Mouse (Mus musculus): ENCODE results near the gene Cdhr1. TPM values are rescaled to one million over a fixed set of nuclear protein-coding genes. Genes with fewer than 3 reads are reported as not detected.
A peak's percentile ranks its signal among the peaks of the same experiment; 100 is the strongest.

Cdhr1 gene
- polyA plus RNA-seq, 1 experiment from 2014 or later: 0.64 TPM

DNA sequence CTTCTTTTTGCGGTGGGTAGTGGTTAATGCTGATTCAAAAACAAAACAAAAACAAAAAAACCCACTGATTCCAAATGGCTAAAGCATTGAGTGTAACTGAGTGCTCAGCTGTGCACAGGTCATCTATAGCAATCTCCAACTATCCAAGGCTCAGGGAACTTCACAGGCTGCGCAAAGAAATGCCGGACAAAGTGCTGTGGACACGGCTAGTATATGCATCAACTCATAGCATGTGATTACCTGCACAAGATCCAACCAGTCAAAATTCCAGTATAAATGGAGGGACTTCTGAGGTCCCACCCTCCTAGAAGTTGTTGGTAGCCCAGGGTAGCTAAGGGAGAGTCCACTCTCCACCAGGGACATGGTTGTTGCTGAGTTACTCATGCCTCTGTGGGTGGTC lies 21.1 kb upstream of the Cdhr1 start:
- Histone ChIP-seq H3K9me3 (replicated peaks; ENCODE audit: control insufficient read depth, low read length) (no peaks in the 10 kb centered on the region), H3K4me1 (ENCODE audit: control insufficient read depth, insufficient read depth, low read length) (no peaks in the 10 kb centered on the region), H3K27ac (ENCODE audit: low read length) (no peak overlapping the region), H3K4me2 (ENCODE audit: low read depth, low read length) (no peak overlapping the region), H3K4me3 (ENCODE audit: low read length) (no peak overlapping the region), H3K36me3 (ENCODE audit: control insufficient read depth, insufficient read depth) (peaks cover 18% of the 10 kb centered on the region), H3K9ac (ENCODE audit: low read length) (no peak overlapping the region), H3K27me3 (ENCODE audit: control insufficient read depth, insufficient read depth, low read length) (no peaks in the 10 kb centered on the region)
- no peak for ATAC-seq (replicated peaks; ENCODE audit: extremely low read depth, insufficient read depth, low FRiP score)
- WGBS: 91% methylated on average over 4 of the region's 4 CpGs

DNA sequence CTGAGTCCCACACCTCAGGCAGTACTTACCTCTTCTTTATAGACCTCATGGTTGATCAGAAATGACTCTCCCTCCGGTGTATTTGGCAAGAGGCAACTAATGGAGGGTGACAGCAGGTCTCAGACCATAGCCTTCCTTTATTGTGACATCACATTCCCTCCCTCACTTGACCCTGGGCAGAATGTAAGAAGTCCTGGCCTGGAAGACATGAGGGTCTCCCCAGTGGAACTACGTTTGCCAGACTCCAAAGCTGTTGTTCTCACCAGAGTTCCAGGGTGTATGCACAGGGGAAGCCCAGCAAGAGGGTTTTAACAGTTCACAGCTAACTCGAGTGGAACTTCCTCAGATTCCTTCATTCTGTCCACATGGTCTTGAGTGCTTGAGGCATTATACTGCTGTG lies 15.8 kb upstream of the Cdhr1 start, which contains the start of gene 2610528A11Rik:
Gene 2610528A11Rik, minus strand, starts transcription at position 101 of the 400 bp plus-strand sequence.
- no peak within 1 kb of the TSS for H3K4me3 ChIP-seq (ENCODE audit: low read length)
- no peaks in the 10 kb centered on the region for H3K9me3 ChIP-seq (replicated peaks; ENCODE audit: control insufficient read depth, low read length)
- 73% methylated on average over 3 of the region's 3 CpGs for WGBS
- H3K4me1 ChIP-seq (ENCODE audit: control insufficient read depth, insufficient read depth, low read length): peaks cover 4% of the 10 kb centered on the region; the same call in 1 of the 2 replicates
- ATAC-seq (replicated peaks; ENCODE audit: extremely low read depth, insufficient read depth, low FRiP score): no peak
- 0 out of 2 replicates have a peak, but pooled peaks cover 4% of the 10 kb centered on the region for H3K36me3 ChIP-seq (ENCODE audit: control insufficient read depth, insufficient read depth)
- H3K9ac ChIP-seq (ENCODE audit: low read length): no peak within 1 kb of the TSS
- no peaks in the 10 kb centered on the region for H3K27me3 ChIP-seq (ENCODE audit: control insufficient read depth, insufficient read depth, low read length)
- no peak within 1 kb of the TSS for H3K4me2 ChIP-seq (ENCODE audit: low read depth, low read length)
- H3K27ac ChIP-seq (ENCODE audit: low read length): no peak within 1 kb of the TSS

DNA sequence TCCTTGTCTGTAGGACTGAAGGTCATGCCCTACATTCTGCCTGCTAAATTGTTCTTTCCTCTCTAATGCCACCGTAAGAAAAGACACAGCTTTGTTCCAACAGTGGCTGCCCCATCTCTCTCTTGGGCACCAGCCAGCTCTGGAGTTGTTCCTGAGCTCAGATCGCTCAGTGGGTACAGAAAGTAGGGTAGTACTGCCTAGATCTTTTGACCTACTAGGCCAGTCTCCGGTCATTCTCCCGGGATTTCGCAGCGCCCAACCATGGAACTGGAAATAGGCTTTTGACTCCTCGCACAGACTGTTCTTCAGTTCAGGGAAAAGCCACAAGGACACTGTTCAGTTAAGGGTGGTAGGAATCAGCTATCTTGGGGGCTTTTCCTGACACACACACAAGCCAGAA lies 14.8 kb upstream of the Cdhr1 start:
- Histone ChIP-seq H3K4me3 (ENCODE audit: low read length) (no peak overlapping the region), H3K9me3 (replicated peaks; ENCODE audit: control insufficient read depth, low read length) (no peaks in the 10 kb centered on the region)
- WGBS: 82% methylated on average over 7 of the region's 7 CpGs

DNA sequence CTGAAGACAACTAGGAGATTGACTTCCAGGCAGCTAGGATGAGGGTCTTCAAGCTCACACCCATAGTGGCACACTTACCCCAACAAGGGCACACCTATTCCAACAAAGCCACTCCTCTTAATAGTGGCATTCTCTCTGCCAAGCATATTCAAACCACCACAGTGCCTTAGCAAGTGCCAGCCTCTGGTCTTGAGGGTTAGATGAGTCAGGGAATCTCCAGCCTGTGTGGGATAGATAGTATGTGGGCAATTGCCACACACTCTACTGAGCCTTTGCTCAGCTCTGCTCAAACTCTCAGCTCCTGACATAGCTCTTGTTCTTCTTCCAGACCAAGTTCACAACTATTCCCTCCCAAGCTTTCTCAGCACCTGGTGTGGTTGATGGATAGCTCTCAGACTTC lies 13.2 kb upstream of the Cdhr1 start:
- Histone ChIP-seq H3K4me2 (ENCODE audit: low read depth, low read length) (no peak overlapping the region), H3K9ac (ENCODE audit: low read length) (no peak overlapping the region), H3K9me3 (replicated peaks; ENCODE audit: control insufficient read depth, low read length) (no peaks in the 10 kb centered on the region), H3K27me3 (ENCODE audit: control insufficient read depth, insufficient read depth, low read length) (no peaks in the 10 kb centered on the region), H3K4me3 (ENCODE audit: low read length) (no peak overlapping the region), H3K27ac (ENCODE audit: low read length) (no peak overlapping the region), H3K36me3 (ENCODE audit: control insufficient read depth, insufficient read depth) (no peaks in the 10 kb centered on the region), H3K4me1 (ENCODE audit: control insufficient read depth, insufficient read depth, low read length) (peaks cover 7% of the 10 kb centered on the region)
- ATAC-seq (replicated peaks; ENCODE audit: extremely low read depth, insufficient read depth, low FRiP score): no peak

More for the DNA sequence above, 14.8 kb upstream of the Cdhr1 start:
- no peak overlapping the region for H3K4me2 ChIP-seq (ENCODE audit: low read depth, low read length)
- peaks cover 4% of the 10 kb centered on the region; the same call in 1 of the 2 replicates for H3K4me1 ChIP-seq (ENCODE audit: control insufficient read depth, insufficient read depth, low read length)
- no peak overlapping the region for H3K27ac ChIP-seq (ENCODE audit: low read length)
- no peak for ATAC-seq (replicated peaks; ENCODE audit: extremely low read depth, insufficient read depth, low FRiP score)
- no peaks in the 10 kb centered on the region for H3K27me3 ChIP-seq (ENCODE audit: control insufficient read depth, insufficient read depth, low read length)
- no peak overlapping the region for H3K9ac ChIP-seq (ENCODE audit: low read length)
- H3K36me3 ChIP-seq (ENCODE audit: control insufficient read depth, insufficient read depth): no peaks in the 10 kb centered on the region

DNA sequence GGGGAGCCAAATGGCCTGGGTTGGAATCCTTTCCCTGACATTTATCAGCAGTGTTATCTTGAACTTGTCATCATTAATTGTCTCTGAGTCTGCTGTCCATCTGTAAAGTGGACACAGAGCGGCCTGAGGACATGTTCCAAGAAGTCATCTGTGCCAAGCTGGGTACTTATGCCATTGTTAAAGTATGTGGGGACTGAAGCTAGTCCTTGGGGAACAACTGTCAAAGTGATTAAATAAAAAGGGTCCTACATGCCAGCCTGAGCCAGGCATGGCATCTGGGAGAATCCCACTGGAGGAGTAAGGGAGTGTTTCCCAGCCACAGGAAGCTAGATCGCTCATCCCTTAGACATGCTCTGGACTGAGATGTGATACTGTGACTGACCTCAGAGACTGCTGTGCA lies 12.3 kb upstream of the Cdhr1 start:
- 55% methylated on average over 2 of the region's 2 CpGs for WGBS
- H3K27ac ChIP-seq (ENCODE audit: low read length): no peak overlapping the region
- ATAC-seq (replicated peaks; ENCODE audit: extremely low read depth, insufficient read depth, low FRiP score): no peak
- H3K9me3 ChIP-seq (replicated peaks; ENCODE audit: control insufficient read depth, low read length): no peaks in the 10 kb centered on the region
- H3K27me3 ChIP-seq (ENCODE audit: control insufficient read depth, insufficient read depth, low read length): no peaks in the 10 kb centered on the region
- H3K4me3 ChIP-seq (ENCODE audit: low read length): no peak overlapping the region
- H3K4me2 ChIP-seq (ENCODE audit: low read depth, low read length): no peak overlapping the region
- H3K4me1 ChIP-seq (ENCODE audit: control insufficient read depth, insufficient read depth, low read length): peaks cover 16% of the 10 kb centered on the region
- no peak overlapping the region for H3K9ac ChIP-seq (ENCODE audit: low read length)
- H3K36me3 ChIP-seq (ENCODE audit: control insufficient read depth, insufficient read depth): no peaks in the 10 kb centered on the region

DNA sequence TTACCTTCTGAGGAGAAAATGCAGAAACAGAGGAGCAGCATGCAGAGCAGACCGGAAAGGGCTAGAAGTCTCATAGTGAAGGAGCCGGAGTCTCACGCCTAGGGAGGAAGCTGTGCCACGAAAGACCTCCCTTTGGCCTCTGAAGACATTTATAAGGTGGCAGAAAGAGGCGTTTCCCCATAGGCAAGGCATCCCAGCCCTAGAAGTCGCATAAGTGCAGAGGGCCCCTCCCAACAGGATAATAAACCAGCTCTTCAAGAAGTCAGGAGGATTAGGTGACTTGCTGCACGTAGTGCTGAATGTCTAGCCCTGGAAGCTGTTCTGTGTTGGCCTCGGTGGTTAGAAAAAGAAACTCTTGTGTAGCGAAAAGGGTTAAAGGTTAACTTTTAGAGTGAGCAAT lies 11.8 kb upstream of the Cdhr1 start:
- no peaks in the 10 kb centered on the region for H3K36me3 ChIP-seq (ENCODE audit: control insufficient read depth, insufficient read depth)
- H3K4me3 ChIP-seq (ENCODE audit: low read length): no peak overlapping the region
- H3K27ac ChIP-seq (ENCODE audit: low read length): no peak overlapping the region
- no peak overlapping the region for H3K4me2 ChIP-seq (ENCODE audit: low read depth, low read length)
- no peaks in the 10 kb centered on the region for H3K27me3 ChIP-seq (ENCODE audit: control insufficient read depth, insufficient read depth, low read length)
- H3K4me1 ChIP-seq (ENCODE audit: control insufficient read depth, insufficient read depth, low read length): peaks cover 20% of the 10 kb centered on the region
- no peak overlapping the region for H3K9ac ChIP-seq (ENCODE audit: low read length)
- H3K9me3 ChIP-seq (replicated peaks; ENCODE audit: control insufficient read depth, low read length): no peaks in the 10 kb centered on the region
- 45% methylated on average over 9 of the region's 9 CpGs for WGBS
- ATAC-seq (replicated peaks; ENCODE audit: extremely low read depth, insufficient read depth, low FRiP score): no peak

DNA sequence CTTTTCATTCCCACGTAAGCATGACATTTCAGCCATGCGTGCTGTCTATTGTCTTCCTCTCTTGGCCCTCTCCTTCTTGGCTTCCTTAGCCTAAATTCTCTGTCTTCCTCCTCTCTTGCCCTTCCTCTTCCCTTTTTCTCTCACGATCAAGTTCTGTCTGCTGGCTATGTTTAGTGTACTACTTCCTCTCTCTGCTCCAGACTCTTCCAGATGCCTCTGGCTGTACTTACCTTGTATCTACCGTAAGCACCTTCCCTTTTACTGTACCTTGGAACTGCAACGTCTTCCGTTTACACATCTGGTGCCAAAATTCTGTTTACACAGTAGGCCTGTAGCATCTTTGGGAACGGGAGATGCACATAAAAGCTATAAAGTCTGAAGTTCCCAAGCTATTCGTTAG lies 11.3 kb upstream of the Cdhr1 start:
- H3K4me3 ChIP-seq (ENCODE audit: low read length): no peak overlapping the region
- no peak overlapping the region for H3K27ac ChIP-seq (ENCODE audit: low read length)
- no peak for ATAC-seq (replicated peaks; ENCODE audit: extremely low read depth, insufficient read depth, low FRiP score)
- H3K4me2 ChIP-seq (ENCODE audit: low read depth, low read length): no peak overlapping the region
- H3K27me3 ChIP-seq (ENCODE audit: control insufficient read depth, insufficient read depth, low read length): no peaks in the 10 kb centered on the region
- WGBS: 74% methylated on average over 8 of the region's 8 CpGs
- H3K9me3 ChIP-seq (replicated peaks; ENCODE audit: control insufficient read depth, low read length): no peaks in the 10 kb centered on the region
- H3K4me1 ChIP-seq (ENCODE audit: control insufficient read depth, insufficient read depth, low read length): peaks cover 26% of the 10 kb centered on the region
- H3K36me3 ChIP-seq (ENCODE audit: control insufficient read depth, insufficient read depth): no peaks in the 10 kb centered on the region
- no peak overlapping the region for H3K9ac ChIP-seq (ENCODE audit: low read length)

DNA sequence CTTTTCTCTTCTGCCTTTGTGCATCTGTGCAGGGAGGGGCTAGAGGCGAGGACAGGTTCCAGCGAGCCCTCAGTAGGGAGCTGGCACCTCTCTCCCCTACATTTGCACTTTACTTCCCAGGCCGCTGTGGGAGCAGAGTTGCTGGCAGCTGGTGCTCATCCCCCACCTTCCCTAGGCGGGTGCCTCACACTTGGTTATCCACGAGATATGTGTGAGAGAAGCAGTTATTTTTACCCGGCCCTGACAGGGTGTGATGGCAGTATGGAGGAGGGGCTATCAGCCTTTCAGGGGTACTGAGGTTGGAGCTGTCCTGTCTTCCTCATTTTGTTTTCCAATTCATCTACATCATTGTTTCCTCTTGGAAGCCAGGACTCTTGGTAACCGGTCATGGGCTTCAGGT lies 7.7 kb upstream of the Cdhr1 start:
- ATAC-seq (replicated peaks; ENCODE audit: extremely low read depth, insufficient read depth, low FRiP score): peak; percentile 87
- Histone ChIP-seq H3K27me3 (ENCODE audit: control insufficient read depth, insufficient read depth, low read length) (no peaks in the 10 kb centered on the region), H3K4me2 (ENCODE audit: low read depth, low read length) (peak overlapping the region; percentile 27; the same call in 1 of the 2 replicates), H3K4me3 (ENCODE audit: low read length) (no peak overlapping the region), H3K27ac (ENCODE audit: low read length) (peak overlapping the region; percentile 59), H3K9ac (ENCODE audit: low read length) (no peak overlapping the region), H3K4me1 (ENCODE audit: control insufficient read depth, insufficient read depth, low read length) (peaks cover 30% of the 10 kb centered on the region), H3K9me3 (replicated peaks; ENCODE audit: control insufficient read depth, low read length) (no peaks in the 10 kb centered on the region), H3K36me3 (ENCODE audit: control insufficient read depth, insufficient read depth) (no peaks in the 10 kb centered on the region)
- WGBS: 8% methylated on average over 7 of the region's 7 CpGs

DNA sequence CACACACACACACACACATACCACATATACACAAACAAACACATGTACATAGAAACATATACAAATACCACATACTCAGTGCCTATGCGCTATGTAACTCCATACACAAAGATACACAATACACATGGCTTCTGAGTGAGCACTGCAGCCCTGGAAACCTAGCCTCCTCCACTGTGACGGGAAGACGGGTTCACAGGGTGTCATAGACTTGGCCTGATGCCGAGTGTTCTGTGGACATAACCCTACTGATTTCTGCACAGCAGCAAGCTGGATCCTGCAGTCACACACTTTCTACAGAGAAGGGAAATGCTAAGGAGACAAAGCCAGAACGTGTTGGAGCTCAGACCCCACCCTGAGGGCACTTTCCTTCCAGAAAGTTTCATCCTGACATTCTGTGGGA lies 6.6 kb upstream of the Cdhr1 start:
- peak overlapping the region; percentile 65 for H3K27ac ChIP-seq (ENCODE audit: low read length)

More for the DNA sequence above, 6.6 kb upstream of the Cdhr1 start:
- peak; percentile 33; the same call in 1 of the 2 replicates for ATAC-seq (replicated peaks; ENCODE audit: extremely low read depth, insufficient read depth, low FRiP score)
- no peak overlapping the region for H3K4me3 ChIP-seq (ENCODE audit: low read length)
- H3K9ac ChIP-seq (ENCODE audit: low read length): no peak overlapping the region
- WGBS: 33% methylated on average over 5 of the region's 5 CpGs
- H3K4me1 ChIP-seq (ENCODE audit: control insufficient read depth, insufficient read depth, low read length): peaks cover 26% of the 10 kb centered on the region
- H3K27me3 ChIP-seq (ENCODE audit: control insufficient read depth, insufficient read depth, low read length): peaks cover under 1% of the 10 kb centered on the region; the same call in 1 of the 2 replicates
- no peaks in the 10 kb centered on the region for H3K36me3 ChIP-seq (ENCODE audit: control insufficient read depth, insufficient read depth)
- no peaks in the 10 kb centered on the region for H3K9me3 ChIP-seq (replicated peaks; ENCODE audit: control insufficient read depth, low read length)
- no peak overlapping the region for H3K4me2 ChIP-seq (ENCODE audit: low read depth, low read length)
